Mouse (Mus musculus) cerebellum, adult (tissue): ENCODE measurements around the gene Slc7a9.

ENCODE experiments used
- ATAC-seq: cut with Nextera tagmentation; 2 replicates; pipeline ENCODE4 v1.9.2; 2017; ENCODE audit warnings: mild to moderate bottlenecking, moderate library complexity, mixed read lengths; ENCODE audit not compliant: insufficient number of reproducible peaks, low FRiP score, low TSS enrichment

The Slc7a9 gene

GRCm38 (mm10) chr7:35447996-35448846 lies at the start of gene Slc7a9:
Slc7a9 (plus strand) TSS chr7:35448796.
- ATAC-seq, result no peak

GRCm38 (mm10) chr7:35401169-35401568 lies 47.4 kb upstream of the Slc7a9 start:
- no peak for ATAC-seq

GRCm38 (mm10) chr7:35415226-35415625 lies 33.4 kb upstream of the Slc7a9 start:
- no peak for ATAC-seq

DNA sequence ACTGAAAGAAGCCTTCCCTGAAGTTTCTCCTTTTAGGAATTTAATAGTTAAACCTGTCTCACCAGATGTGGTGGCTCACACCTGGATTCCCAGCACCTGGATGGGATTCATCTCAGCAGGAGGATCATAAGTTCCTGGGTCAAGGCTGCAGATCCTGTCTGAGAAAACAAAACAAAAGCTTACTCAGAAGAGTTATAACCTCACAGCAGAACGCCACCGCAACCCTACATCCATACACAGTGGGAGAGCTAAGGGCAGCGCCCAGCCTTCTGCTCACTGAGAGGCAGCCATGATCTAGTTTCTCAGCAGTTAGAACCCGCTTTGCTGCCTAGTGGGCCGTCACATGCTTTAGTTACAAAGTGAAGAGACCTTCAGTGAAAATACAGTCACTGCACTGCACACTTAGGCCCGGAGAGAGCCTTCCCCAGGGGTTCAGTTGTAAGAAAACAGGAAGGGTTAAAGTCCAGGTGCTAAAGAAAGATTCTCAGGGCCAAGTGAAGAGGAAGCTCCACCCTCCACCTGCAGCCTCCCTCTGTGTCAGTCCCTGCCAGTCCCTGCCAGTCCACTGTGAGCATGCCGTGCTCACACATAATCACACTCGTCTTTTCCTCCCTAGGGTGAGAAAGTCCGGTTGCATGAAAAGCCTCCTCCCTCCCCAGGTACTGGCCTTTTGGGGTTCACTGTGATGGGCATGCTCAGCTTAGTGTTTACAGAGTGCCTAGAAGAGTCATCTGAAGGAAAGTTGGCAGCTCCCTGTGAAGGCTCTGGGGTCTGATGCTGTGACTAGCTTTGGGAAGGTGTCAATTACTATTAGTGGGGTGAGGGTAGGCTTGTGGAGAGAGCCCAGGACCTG lies 32.6 kb upstream of the Slc7a9 start:
- no peak for ATAC-seq

- no peak for ATAC-seq
Observed at GRCm38 (mm10) chr7:35416654-35416948, 32.0 kb upstream of the Slc7a9 start.

GRCm38 (mm10) chr7:35423071-35423470 lies 25.5 kb upstream of the Slc7a9 start:
- no peak for ATAC-seq

- ATAC-seq, result no peak
Observed at GRCm38 (mm10) chr7:35428146-35428545, 20.4 kb upstream of the Slc7a9 start.

DNA sequence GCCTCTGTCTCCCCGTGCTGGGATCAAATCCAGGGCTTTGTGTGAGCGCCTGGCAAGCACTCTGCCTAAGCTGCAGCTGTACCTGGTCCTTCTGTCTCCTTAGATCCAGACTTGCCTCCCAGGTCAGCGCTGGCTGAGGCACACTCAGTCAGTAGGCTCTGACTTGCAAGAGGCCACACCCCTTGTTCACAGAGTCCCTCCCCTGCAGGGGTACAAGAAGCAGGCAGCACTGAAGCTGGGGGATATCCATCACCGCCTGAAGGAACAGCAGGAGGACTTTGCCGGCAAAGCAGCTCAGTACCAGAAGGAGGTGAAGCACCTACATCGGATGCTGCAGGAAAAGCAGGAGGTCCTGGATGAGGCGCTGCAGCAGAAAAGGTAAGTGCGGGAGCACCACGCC lies 13.3 kb upstream of the Slc7a9 start:
- ATAC-seq, result no peak

DNA sequence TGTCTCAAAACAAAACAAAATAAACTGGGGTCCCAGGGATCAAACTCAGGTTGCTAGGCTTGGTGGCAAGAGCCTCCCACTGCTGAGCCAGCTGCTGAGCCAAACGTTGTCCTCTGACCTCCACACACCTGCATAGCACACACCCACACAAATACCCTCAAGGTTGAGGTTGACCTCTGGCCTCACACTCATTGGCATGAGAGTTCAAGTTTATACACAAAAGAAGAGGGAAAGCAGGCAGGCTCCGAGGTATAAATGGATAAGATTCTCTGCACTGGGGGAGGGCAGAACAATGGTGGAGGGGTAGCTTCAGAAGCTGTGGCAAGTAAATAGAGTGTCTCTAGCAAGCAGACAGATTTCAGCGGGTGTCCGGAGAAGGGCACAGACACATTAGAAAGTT lies 1.1 kb upstream of the Slc7a9 start:
- ATAC-seq, result no peak

DNA sequence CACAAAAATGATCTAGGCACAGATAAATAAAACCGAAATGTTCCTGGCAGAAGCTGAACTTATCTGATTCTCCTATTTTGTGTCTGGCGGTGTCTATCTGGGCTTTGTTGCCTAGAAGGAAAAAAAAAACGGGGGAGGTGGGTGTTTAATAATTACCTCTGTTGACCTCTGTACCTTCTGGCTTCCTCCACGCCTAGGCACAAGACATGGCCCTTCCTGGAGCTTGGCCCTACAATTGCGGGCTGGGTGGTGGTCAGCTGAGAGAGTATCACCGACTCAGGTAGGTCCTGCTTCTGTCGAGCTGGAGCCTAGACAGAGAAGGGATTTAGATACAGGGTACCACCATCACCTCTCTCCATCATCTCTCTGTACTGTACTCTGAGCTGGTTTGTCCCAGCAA lies 271 bp downstream of the Slc7a9 start:
- ATAC-seq, result no peak

GRCm38 (mm10) chr7:35456091-35456814 lies 7.7 kb downstream of the Slc7a9 start:
- no peak for ATAC-seq

- ATAC-seq, result no peak
Observed at GRCm38 (mm10) chr7:35460971-35461370, 12.4 kb downstream of the Slc7a9 start.

DNA sequence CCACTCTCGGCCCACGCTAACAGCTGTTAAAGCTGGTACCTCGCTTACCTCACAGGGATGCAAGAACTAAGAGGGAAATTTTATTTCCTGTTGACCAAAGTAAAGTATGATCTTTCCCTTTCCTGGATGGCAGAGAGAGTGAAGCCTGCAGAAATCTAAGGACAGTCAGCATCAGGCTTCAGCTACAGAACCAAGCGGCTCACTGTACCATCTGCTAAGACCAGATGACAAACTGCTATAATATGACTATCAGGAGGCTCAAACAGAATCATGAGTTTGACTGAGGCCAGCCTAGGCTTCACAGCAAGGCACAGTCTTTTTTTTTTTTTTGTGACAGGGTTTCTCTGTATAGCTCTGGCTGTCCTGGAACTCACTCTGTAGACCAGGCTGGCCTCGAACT lies 16.4 kb downstream of the Slc7a9 start:
- no peak for ATAC-seq

- no peak for ATAC-seq
Observed at GRCm38 (mm10) chr7:35467856-35468255, 19.3 kb downstream of the Slc7a9 start.

DNA sequence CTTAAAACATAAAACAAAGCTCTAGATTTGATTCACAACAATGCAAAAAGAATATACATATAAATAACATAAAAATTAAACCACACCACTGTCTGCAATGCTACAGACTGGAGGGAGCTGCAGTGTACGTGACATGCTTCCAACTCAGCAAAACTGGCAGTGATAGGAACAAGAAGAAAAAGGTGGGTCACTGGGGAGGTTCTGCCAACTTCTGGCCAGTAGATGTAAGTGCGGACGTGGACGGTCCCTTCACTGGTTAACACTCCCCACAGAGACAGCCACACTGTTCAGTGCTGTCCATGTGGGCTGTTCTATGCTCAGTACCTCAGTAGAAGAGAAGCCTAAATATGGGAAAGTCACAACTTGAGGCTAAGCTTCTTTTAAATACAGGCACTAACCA lies 22.2 kb downstream of the Slc7a9 start:
- ATAC-seq, result no peak

DNA sequence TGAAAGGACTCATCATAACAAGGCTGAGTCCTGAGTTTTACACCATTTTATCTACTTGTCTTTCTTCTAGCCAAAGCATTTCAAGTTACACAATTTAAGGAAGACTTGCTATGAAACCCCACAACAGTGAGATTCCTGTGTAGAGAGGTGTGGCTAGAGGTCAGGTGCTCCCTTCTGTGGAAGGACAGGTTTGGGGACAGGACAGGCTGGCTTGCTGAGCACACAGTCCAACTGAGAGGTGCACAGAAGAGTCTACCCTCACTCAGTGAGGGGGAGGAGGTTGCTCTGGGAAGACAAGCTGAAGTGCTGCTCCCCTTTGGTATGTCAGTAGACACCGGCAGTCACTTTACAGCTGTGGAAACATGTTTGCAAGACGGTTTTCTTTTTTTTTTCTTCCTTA lies 27.9 kb downstream of the Slc7a9 start:
- ATAC-seq, result no peak

GRCm38 (mm10) chr7:35485126-35485525 lies 36.5 kb downstream of the Slc7a9 start:
- ATAC-seq, result no peak

DNA sequence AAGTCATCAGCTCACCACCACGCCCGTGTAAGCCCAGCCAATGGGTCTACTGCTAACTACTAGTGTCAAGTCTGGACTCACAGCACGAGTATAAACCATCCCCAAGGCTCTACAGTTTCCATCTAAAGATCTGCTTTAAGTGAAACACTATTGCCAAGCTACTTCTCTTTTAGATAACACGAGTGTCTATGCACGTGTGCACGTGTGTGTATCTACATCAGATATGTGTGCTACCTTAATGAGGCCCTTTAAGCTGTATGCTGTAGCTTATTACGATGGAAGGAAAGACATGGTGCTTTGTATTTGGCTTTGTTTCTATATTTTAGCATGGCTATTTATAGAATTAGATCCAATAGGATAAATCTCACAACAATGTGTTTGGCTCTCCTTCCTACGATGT lies 38.0 kb downstream of the Slc7a9 start:
- ATAC-seq, result no peak

- ATAC-seq, result no peak
Observed at GRCm38 (mm10) chr7:35490186-35490585, 41.6 kb downstream of the Slc7a9 start.

GRCm38 (mm10) chr7:35491005-35491404 lies 42.4 kb downstream of the Slc7a9 start:
- no peak for ATAC-seq

GRCm38 (mm10) chr7:35497516-35497915 lies 48.9 kb downstream of the Slc7a9 start:
- no peak for ATAC-seq
